Mouse (Mus musculus) heart, postnatal 4 days (tissue): Measurements from ENCODE around the gene Hoxd4. TPM values are rescaled to one million over a fixed set of nuclear protein-coding genes. Genes with fewer than 3 reads are reported as not detected.

ENCODE experiments used
- DNase-seq: peaks from one replicate; pipeline ENCODE4 v3.0.0; 2021
- total RNA-seq, 2 experiments: library from RNA; stranded (reverse); gene quantifications; 2 replicates each; pipeline ENCODE4 v1.2.3; 2021

Gene Hoxd4
- total RNA-seq, 2 experiments from 2014 or later = 0.45 TPM

- no peak for DNase-seq
These were observed 32.1 kb upstream of the Hoxd4 start for GRCm38 (mm10) chr2:74679596-74679971.

- DNase-seq = no peak
These were observed 31.7 kb upstream of the Hoxd4 start for GRCm38 (mm10) chr2:74679980-74680379.

GRCm38 (mm10) chr2:74680561-74681398 lies 30.9 kb upstream of the Hoxd4 start:
- DNase-seq = no peak

- no peak for DNase-seq
These were observed 29.9 kb upstream of the Hoxd4 start for GRCm38 (mm10) chr2:74681594-74682531.

GRCm38 (mm10) chr2:74682796-74683195 lies 28.9 kb upstream of the Hoxd4 start:
- no peak for DNase-seq

- no peak for DNase-seq
These were observed 28.2 kb upstream of the Hoxd4 start for GRCm38 (mm10) chr2:74683471-74683951.

GRCm38 (mm10) chr2:74684106-74684505 lies 27.6 kb upstream of the Hoxd4 start:
- no peak for DNase-seq

GRCm38 (mm10) chr2:74685059-74685603 lies 26.6 kb upstream of the Hoxd4 start:
- no peak for DNase-seq

GRCm38 (mm10) chr2:74686301-74686987 lies 25.3 kb upstream of the Hoxd4 start:
- DNase-seq = peak; percentile 76

GRCm38 (mm10) chr2:74686988-74687697 lies 24.6 kb upstream of the Hoxd4 start:
- DNase-seq = no peak

- no peak for DNase-seq
These were observed 23.8 kb upstream of the Hoxd4 start for GRCm38 (mm10) chr2:74687698-74688555.

- no peak for DNase-seq
These were observed 22.7 kb upstream of the Hoxd4 start for GRCm38 (mm10) chr2:74688795-74689573.

- DNase-seq = no peak
These were observed 22.0 kb upstream of the Hoxd4 start for GRCm38 (mm10) chr2:74689574-74690337.

GRCm38 (mm10) chr2:74690338-74690716 lies 21.4 kb upstream of the Hoxd4 start:
- no peak for DNase-seq

- DNase-seq = peak; percentile 68
These were observed 20.4 kb upstream of the Hoxd4 start, which contains the start of gene Hoxd10 for GRCm38 (mm10) chr2:74691022-74691951. Gene Hoxd10 (plus strand): TSS chr2:74691924.

GRCm38 (mm10) chr2:74691995-74692807 lies 19.5 kb upstream of the Hoxd4 start:
- no peak for DNase-seq
